Mouse (Mus musculus) midbrain, embryonic 15.5 days (tissue): Measurements from ENCODE around the gene Scn4b. TPM values are rescaled to one million over a fixed set of nuclear protein-coding genes. Genes with fewer than 3 reads are reported as not detected.

Experiments
- ATAC-seq: fragments of 200-750 bp; cut with Nextera tagmentation; replicated peaks from 2 replicates; pipeline ENCODE4 v1.8.0; 2017; ENCODE audit warnings: moderate TSS enrichment
- H3K27ac ChIP-seq: fragments of 300-500 bp; sonication (generic); 2 replicates; pipeline ENCODE4 v1.5.1; 2015; ENCODE audit warnings: mild to moderate bottlenecking, inconsistent platforms
- H3K27me3 ChIP-seq: fragments of 300-500 bp; sonication (generic); replicated peaks from 2 replicates; pipeline ENCODE4 v1.6.1; 2015; ENCODE audit warnings: inconsistent platforms
- H3K36me3 ChIP-seq: fragments of 300-500 bp; sonication (generic); replicated peaks from 2 replicates; pipeline ENCODE4 v1.6.1; 2015; ENCODE audit warnings: inconsistent platforms
- H3K4me1 ChIP-seq: fragments of 300-500 bp; sonication (generic); 2 replicates; pipeline ENCODE4 v1.6.1; 2015; ENCODE audit warnings: inconsistent platforms
- H3K4me2 ChIP-seq: fragments of 300-500 bp; sonication (generic); 2 replicates; pipeline ENCODE4 v1.6.1; 2015; ENCODE audit warnings: inconsistent platforms, mild to moderate bottlenecking, moderate library complexity
- H3K4me3 ChIP-seq: fragments of 300-500 bp; sonication (generic); 2 replicates; pipeline ENCODE4 v1.5.1; 2015; ENCODE audit warnings: mild to moderate bottlenecking, inconsistent platforms
- H3K9ac ChIP-seq: fragments of 300-500 bp; sonication (generic); 2 replicates; pipeline ENCODE4 v1.6.1; 2015; ENCODE audit warnings: mild to moderate bottlenecking, inconsistent platforms
- H3K9me3 ChIP-seq: fragments of 300-500 bp; sonication (generic); 2 replicates; pipeline ENCODE4 v1.6.1; 2016; ENCODE audit warnings: inconsistent platforms
- WGBS: fragments of 180-500 bp; shearing (Covaris S2); methylation state at CpG from one replicate; pipeline ENCODE4 v1.1.7; 2015; ENCODE audit warnings: mixed read lengths; 5-methylcytosine and 5-hydroxymethylcytosine counted together
- polyA plus RNA-seq: library from polyadenylated mRNA; unstranded; fragments of >200 nt; fragmentation: Nextera tagmentation; extraction: Ambion mirVana; gene quantifications from 2 replicates; pipeline ENCODE4 v1.2.1, GENCODE M21; 2015

Gene Scn4b
- polyA plus RNA-seq, 1 experiment from 2014 or later, result 0.30 TPM

GRCm38 (mm10) chr9:45133484-45134310 is 4.5 kb upstream of the Scn4b start:
- Histone ChIP-seq H3K27me3 (peaks cover 46% of the 10 kb centered on the region), H3K4me2 (no peak overlapping the region), H3K36me3 (no peaks in the 10 kb centered on the region), H3K4me3 (no peak overlapping the region), H3K27ac (no peak overlapping the region), H3K9ac (no peak overlapping the region), H3K4me1 (peaks cover 9% of the 10 kb centered on the region), H3K9me3 (no peaks in the 10 kb centered on the region)
- WGBS, result 25% methylated on average over 5 of the region's 5 CpGs
- ATAC-seq, result 0 out of 2 replicates have a peak, but pooled peaks have one; percentile 48

- Histone ChIP-seq H3K27ac (no peak overlapping the region), H3K9ac (no peak overlapping the region), H3K4me2 (no peak overlapping the region), H3K4me3 (no peak overlapping the region), H3K36me3 (no peaks in the 10 kb centered on the region), H3K9me3 (no peaks in the 10 kb centered on the region), H3K4me1 (peaks cover 16% of the 10 kb centered on the region), H3K27me3 (peaks cover 73% of the 10 kb centered on the region)
- ATAC-seq, result no peak
- whole genome bisulfite sequencing, result 13% methylated on average over 7 of the region's 7 CpGs
These were observed 1.6 kb upstream of the Scn4b start for GRCm38 (mm10) chr9:45136442-45137169.

- peak overlapping the region; percentile 42 for H3K4me3 ChIP-seq
- H3K27me3 ChIP-seq, result peaks cover 92% of the 10 kb centered on the region
- H3K4me2 ChIP-seq, result peak overlapping the region; percentile 75
- H3K9me3 ChIP-seq, result no peaks in the 10 kb centered on the region
- no peak for ATAC-seq
- H3K4me1 ChIP-seq, result peaks cover 16% of the 10 kb centered on the region
- no peak overlapping the region for H3K27ac ChIP-seq
- H3K36me3 ChIP-seq, result no peaks in the 10 kb centered on the region
- 5% methylated on average over 7 of the region's 7 CpGs for WGBS
- H3K9ac ChIP-seq, result peak overlapping the region; percentile 7; the same call in 1 of the 2 replicates
These were observed 887 bp downstream of the Scn4b start for GRCm38 (mm10) chr9:45139082-45139481.

- Histone ChIP-seq H3K9me3 (no peaks in the 10 kb centered on the region), H3K4me2 (no peak overlapping the region), H3K27ac (no peak overlapping the region), H3K36me3 (no peaks in the 10 kb centered on the region), H3K4me3 (no peak overlapping the region), H3K9ac (no peak overlapping the region), H3K27me3 (peaks cover 92% of the 10 kb centered on the region), H3K4me1 (peaks cover 23% of the 10 kb centered on the region)
- ATAC-seq, result no peak
- 55% methylated on average over 7 of the region's 7 CpGs for WGBS
These were observed 2.8 kb downstream of the Scn4b start for GRCm38 (mm10) chr9:45140945-45141344.

- peaks cover 81% of the 10 kb centered on the region for H3K27me3 ChIP-seq
- WGBS, result 65% methylated on average over 3 of the region's 3 CpGs
These were observed 4.5 kb downstream of the Scn4b start for GRCm38 (mm10) chr9:45142686-45143085.

DNA sequence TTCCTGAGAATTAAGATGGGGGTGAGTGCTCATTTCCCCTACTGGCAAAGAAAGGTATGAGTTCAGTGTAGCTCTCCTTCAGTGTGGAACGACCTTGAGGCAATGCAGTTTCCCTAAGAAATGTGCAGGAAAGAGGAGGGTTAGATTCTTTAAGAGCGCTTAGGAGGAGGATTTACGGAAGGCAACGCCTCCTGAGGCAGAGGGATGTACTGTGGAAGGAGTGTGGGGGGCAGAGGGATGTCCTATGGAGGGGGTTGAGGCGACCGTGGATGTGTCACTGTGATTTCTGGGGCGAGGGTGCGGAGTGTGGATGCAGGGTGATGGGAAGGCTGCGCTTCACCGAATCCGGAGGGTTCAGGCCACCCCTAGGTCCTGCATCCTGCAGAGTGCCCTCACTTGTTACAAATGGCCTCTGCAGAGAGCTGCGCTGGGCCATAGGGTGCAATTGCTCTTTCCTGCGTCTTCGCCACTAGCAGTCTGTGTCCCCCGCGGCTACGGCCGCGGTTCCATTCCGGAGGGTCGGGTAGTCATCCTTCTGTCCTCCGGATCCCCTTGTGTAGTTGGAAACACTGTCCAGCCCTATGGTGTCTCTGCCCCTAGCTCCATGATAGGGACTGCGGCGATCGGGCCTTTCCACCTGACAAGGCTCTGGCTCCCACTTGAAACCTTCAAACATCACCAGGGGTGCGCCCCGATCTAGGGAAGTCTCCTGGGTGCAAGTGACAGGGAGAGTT is 7.5 kb downstream of the Scn4b start:
- Histone ChIP-seq H3K9me3 (no peaks in the 10 kb centered on the region), H3K4me1 (peaks cover 9% of the 10 kb centered on the region), H3K36me3 (no peaks in the 10 kb centered on the region), H3K27ac (no peak overlapping the region), H3K4me3 (peak overlapping the region; percentile 38), H3K4me2 (peak overlapping the region; percentile 81), H3K27me3 (peaks cover 58% of the 10 kb centered on the region), H3K9ac (peak overlapping the region; percentile 34)
- WGBS, result 2% methylated on average over 27 of the region's 27 CpGs
- ATAC-seq, result peak; percentile 42

More at GRCm38 (mm10) chr9:45142686-45143085, 4.5 kb downstream of the Scn4b start:
- Histone ChIP-seq H3K9me3 (no peaks in the 10 kb centered on the region), H3K4me1 (peaks cover 25% of the 10 kb centered on the region), H3K27ac (no peak overlapping the region), H3K9ac (no peak overlapping the region), H3K4me2 (no peak overlapping the region), H3K36me3 (no peaks in the 10 kb centered on the region), H3K4me3 (no peak overlapping the region)
- no peak for ATAC-seq

GRCm38 (mm10) chr9:45146267-45146597 is 8.0 kb downstream of the Scn4b start:
- H3K36me3 ChIP-seq, result no peaks in the 10 kb centered on the region
- 0 out of 2 replicates have a peak, but pooled peaks have one; percentile 20 for ATAC-seq
- no peak overlapping the region for H3K27ac ChIP-seq
- H3K4me2 ChIP-seq, result peak overlapping the region; percentile 81
- H3K4me1 ChIP-seq, result peaks cover 9% of the 10 kb centered on the region
- 0% methylated on average over 5 of the region's 5 CpGs for WGBS
- peak overlapping the region; percentile 38 for H3K4me3 ChIP-seq
- H3K27me3 ChIP-seq, result peaks cover 55% of the 10 kb centered on the region
- peak overlapping the region; percentile 34 for H3K9ac ChIP-seq
- H3K9me3 ChIP-seq, result no peaks in the 10 kb centered on the region

DNA sequence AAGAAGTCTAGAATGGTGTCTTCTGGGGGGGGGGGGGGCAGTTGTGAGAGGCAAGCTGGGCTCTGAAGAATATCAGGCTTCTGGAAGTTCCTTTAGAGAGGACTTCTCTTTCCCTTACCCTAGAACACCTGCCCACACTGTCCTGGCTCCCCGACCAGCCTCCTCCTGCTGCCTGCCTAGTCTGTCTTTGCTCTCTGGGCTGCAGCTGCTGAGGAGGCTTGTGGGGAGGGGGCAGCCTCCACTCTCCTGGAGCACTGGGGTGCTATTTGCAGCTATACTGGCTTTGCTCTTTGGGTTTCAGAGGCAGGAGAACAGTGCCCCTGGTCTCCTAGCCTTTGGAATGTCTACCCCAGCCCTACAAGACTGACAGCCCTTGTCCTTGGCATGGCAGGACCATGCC is 12.7 kb downstream of the Scn4b start:
- Histone ChIP-seq H3K27ac (no peak overlapping the region), H3K4me2 (no peak overlapping the region), H3K9ac (no peak overlapping the region), H3K9me3 (no peaks in the 10 kb centered on the region), H3K36me3 (no peaks in the 10 kb centered on the region), H3K4me3 (no peak overlapping the region), H3K27me3 (peaks cover 13% of the 10 kb centered on the region), H3K4me1 (peaks cover 2% of the 10 kb centered on the region)
- WGBS, result 82% methylated on average over 1 of the region's 1 CpGs
- no peak for ATAC-seq

GRCm38 (mm10) chr9:45153361-45153760 is 15.2 kb downstream of the Scn4b start:
- Histone ChIP-seq H3K36me3 (no peaks in the 10 kb centered on the region), H3K27me3 (peaks cover 7% of the 10 kb centered on the region; the same call in 1 of the 2 replicates), H3K4me2 (no peak overlapping the region), H3K4me1 (no peaks in the 10 kb centered on the region), H3K4me3 (no peak overlapping the region), H3K27ac (no peak overlapping the region), H3K9me3 (no peaks in the 10 kb centered on the region), H3K9ac (no peak overlapping the region)
- no peak for ATAC-seq
- 78% methylated on average over 7 of the region's 7 CpGs for WGBS

DNA sequence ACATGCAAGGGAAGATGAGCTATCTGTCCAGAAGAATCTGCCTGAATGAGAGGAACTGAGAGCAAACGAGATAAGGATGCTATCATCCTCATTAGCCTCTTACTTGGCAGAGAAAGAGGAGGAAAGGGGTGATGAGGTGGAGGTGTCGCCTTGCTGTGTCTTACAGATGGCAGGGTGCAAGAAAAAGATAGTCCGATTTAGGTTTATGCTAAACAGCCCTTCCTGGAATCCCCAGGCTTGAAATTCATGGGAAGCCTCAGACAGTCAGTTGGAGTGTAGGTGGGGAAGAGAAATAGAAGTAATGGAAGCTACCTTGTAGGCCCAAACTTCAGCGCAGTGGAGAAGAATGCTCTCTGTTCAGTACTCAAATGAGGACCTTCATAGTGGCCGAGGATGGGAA is 29.7 kb downstream of the Scn4b start:
- Histone ChIP-seq H3K9ac (no peak overlapping the region), H3K9me3 (no peaks in the 10 kb centered on the region), H3K27ac (no peak overlapping the region), H3K4me1 (no peaks in the 10 kb centered on the region), H3K4me2 (no peak overlapping the region), H3K4me3 (no peak overlapping the region), H3K36me3 (no peaks in the 10 kb centered on the region), H3K27me3 (no peaks in the 10 kb centered on the region)
- WGBS, result 75% methylated on average over 5 of the region's 5 CpGs
- no peak for ATAC-seq

- no peak overlapping the region for H3K4me2 ChIP-seq
- H3K27me3 ChIP-seq, result no peaks in the 10 kb centered on the region
- no peaks in the 10 kb centered on the region for H3K36me3 ChIP-seq
- 91% methylated on average over 5 of the region's 5 CpGs for WGBS
- H3K27ac ChIP-seq, result no peak overlapping the region
- no peaks in the 10 kb centered on the region for H3K9me3 ChIP-seq
- no peak overlapping the region for H3K4me3 ChIP-seq
- H3K4me1 ChIP-seq, result no peaks in the 10 kb centered on the region
- ATAC-seq, result no peak
- no peak overlapping the region for H3K9ac ChIP-seq
These were observed 32.0 kb downstream of the Scn4b start for GRCm38 (mm10) chr9:45170150-45170549.

DNA sequence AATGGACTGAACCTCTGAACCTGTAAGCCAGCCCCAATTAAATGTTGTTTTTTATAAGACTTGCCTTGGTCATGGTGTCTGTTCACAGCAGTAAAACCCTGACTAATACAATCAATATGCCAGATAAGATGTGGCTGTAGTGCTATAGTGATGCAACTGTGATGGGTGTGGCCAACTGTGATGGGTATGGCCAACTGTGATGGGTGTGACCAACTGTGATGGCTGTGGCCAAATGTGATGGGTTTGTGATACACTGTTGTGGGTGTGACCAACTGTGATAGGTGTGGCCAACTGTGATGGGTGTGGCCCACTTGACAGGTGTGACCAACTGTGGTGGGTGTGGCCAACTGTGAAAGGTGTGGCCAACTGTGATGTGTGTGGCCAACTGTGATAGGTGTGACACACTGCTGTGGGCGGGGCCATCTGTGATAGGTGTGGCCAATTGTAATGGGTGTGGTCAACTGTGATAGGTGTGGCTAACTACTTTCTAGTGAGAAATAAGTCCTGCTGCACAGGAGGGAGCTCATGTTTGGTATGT is 32.9 kb downstream of the Scn4b start:
- no peak overlapping the region for H3K4me2 ChIP-seq
- H3K9ac ChIP-seq, result no peak overlapping the region

More for the DNA sequence above, 32.9 kb downstream of the Scn4b start:
- 88% methylated on average over 1 of the region's 1 CpGs for WGBS
- Histone ChIP-seq H3K27me3 (no peaks in the 10 kb centered on the region), H3K36me3 (no peaks in the 10 kb centered on the region), H3K4me3 (no peak overlapping the region), H3K4me1 (no peaks in the 10 kb centered on the region), H3K27ac (no peak overlapping the region), H3K9me3 (no peaks in the 10 kb centered on the region)
- ATAC-seq, result no peak
